9 mouse cellular contexts compared by ENCODE assay signal in genomic region chr2:31257096-31257495, GRCm38 (mm10). TPM values are rescaled to one million over a fixed set of nuclear protein-coding genes. Genes with fewer than 3 reads are reported as not detected.
DNase-seq lines count a peak whose midpoint lies in the region; ATAC-seq and TF ChIP-seq lines count a peak whose summit lies in the region.
"Had no signal": no experiment of that assay in that cellular context is flagged by ENCODE, and none has a peak within 500 bp of the region (broad histone marks: within the 10 kb centered on the region; RNA-seq: fewer than 3 reads in every experiment).

No protein-coding gene starts in this region.

- no peaks in the 10 kb centered on the region for H3K9me3 ChIP-seq in kidney, postnatal 0 days (replicated peaks; ENCODE audit: low read length)
- no peaks in the 10 kb centered on the region for H3K9me3 ChIP-seq in hindbrain, embryonic 11.5 days (ENCODE audit: control insufficient read depth, low read length)
- H3K9me3 ChIP-seq in midbrain, postnatal 0 days (ENCODE audit: low read length) = no peaks in the 10 kb centered on the region

- no peak for TF ChIP-seq CTCF in kidney, postnatal 0 days (IDR thresholded peaks at IDR 0.05; ENCODE audit: low read depth)
- no peak for TF ChIP-seq CTCF in midbrain, postnatal 0 days (IDR thresholded peaks at IDR 0.05)

- no peaks in the 10 kb centered on the region for H3K36me3 ChIP-seq in kidney, postnatal 0 days (ENCODE audit: insufficient read depth, low read length)
- H3K36me3 ChIP-seq in hindbrain, embryonic 11.5 days (ENCODE audit: control insufficient read depth, insufficient read depth, low read length) = no peaks in the 10 kb centered on the region
- H3K36me3 ChIP-seq in midbrain, postnatal 0 days (ENCODE audit: insufficient read depth, low read length) = no peaks in the 10 kb centered on the region

- peak overlapping the region; percentile 90 for H3K27ac ChIP-seq in kidney, postnatal 0 days
- no peak overlapping the region for H3K27ac ChIP-seq in hindbrain, embryonic 11.5 days (ENCODE audit: low read depth, low read length)
- H3K27ac ChIP-seq in midbrain, postnatal 0 days (ENCODE audit: low read depth, low read length) = no peak overlapping the region; the same call in 1 of the 2 replicates

- no peak overlapping the region for H3K9ac ChIP-seq in kidney, postnatal 0 days (ENCODE audit: low read depth, low read length)
- H3K9ac ChIP-seq in hindbrain, embryonic 11.5 days (ENCODE audit: low read depth, low read length) = 0 out of 2 replicates have a peak overlapping the region, but pooled peaks have one; percentile 15
- peak overlapping the region; percentile 51; the same call in 1 of the 2 replicates for H3K9ac ChIP-seq in midbrain, postnatal 0 days (replicated peaks; ENCODE audit: low read length, poor library complexity, severe bottlenecking)

- H3K27me3 ChIP-seq in kidney, postnatal 0 days (ENCODE audit: insufficient read depth, low read length) = no peaks in the 10 kb centered on the region
- no peaks in the 10 kb centered on the region for H3K27me3 ChIP-seq in hindbrain, embryonic 11.5 days (ENCODE audit: control insufficient read depth, insufficient read depth, low read length)
- no peaks in the 10 kb centered on the region for H3K27me3 ChIP-seq in midbrain, postnatal 0 days (ENCODE audit: insufficient read depth, low read length)

- H3K4me3 ChIP-seq in kidney, postnatal 0 days (replicated peaks; ENCODE audit: low read depth, low read length) = no peak overlapping the region
- no peak overlapping the region for H3K4me3 ChIP-seq in hindbrain, embryonic 11.5 days (ENCODE audit: low read depth, low read length)
- no peak overlapping the region for H3K4me3 ChIP-seq in midbrain, postnatal 0 days (ENCODE audit: low read depth, low read length)

- H3K4me2 ChIP-seq in kidney, postnatal 0 days (ENCODE audit: low read length) = peak overlapping the region; percentile 25; the same call in 1 of the 2 replicates
- no peak overlapping the region for H3K4me2 ChIP-seq in hindbrain, embryonic 11.5 days (replicated peaks; ENCODE audit: low read depth, low read length)
- H3K4me2 ChIP-seq in midbrain, postnatal 0 days (ENCODE audit: low read depth, low read length, poor library complexity, severe bottlenecking) = no peak overlapping the region

- no peak for ATAC-seq in kidney, postnatal 0 days (replicated peaks; ENCODE audit: low FRiP score, low read depth)
- no peak for ATAC-seq in hindbrain, embryonic 11.5 days (ENCODE audit: low FRiP score)
- no peak for ATAC-seq in midbrain, postnatal 0 days (ENCODE audit: low FRiP score)
- no peak for ATAC-seq in erythroblast, adult 5-6 weeks (replicated peaks; ENCODE audit: low FRiP score, poor library complexity, severe bottlenecking)

- no peak for DNase-seq in kidney, postnatal 0 days (ENCODE audit: low spot score)
- no peak for DNase-seq in kidney, adult 9 months
- DNase-seq in cerebellum, postnatal 36 days = peak; percentile 72 to 73
- no peak for DNase-seq in hindbrain, embryonic 11.5 days (ENCODE audit: low spot score)
- no peak for DNase-seq in midbrain, postnatal 0 days (ENCODE audit: low spot score)
- DNase-seq in kidney, adult 18-20 months = no peak
- DNase-seq in adrenal gland, adult 2 months = no peak

- peaks cover 47% of the 10 kb centered on the region for H3K4me1 ChIP-seq in kidney, postnatal 0 days (replicated peaks; ENCODE audit: insufficient read depth, low read length)
- peaks cover 24% of the 10 kb centered on the region for H3K4me1 ChIP-seq in hindbrain, embryonic 11.5 days (replicated peaks; ENCODE audit: control insufficient read depth, insufficient read depth, low read length)
- peaks cover 36% of the 10 kb centered on the region for H3K4me1 ChIP-seq in midbrain, postnatal 0 days (ENCODE audit: insufficient read depth, low read length)

- 56% methylated on average over 6 of the region's 6 CpGs for WGBS in kidney, postnatal 0 days
- WGBS in hindbrain, embryonic 11.5 days = 66% methylated on average over 6 of the region's 6 CpGs
- WGBS in midbrain, postnatal 0 days = 61% methylated on average over 6 of the region's 6 CpGs

RNA-seq across cellular contexts. Expression of gene Ncs1, which starts 11.5 kb away (rescaled TPM):
- 23.5 and 26.3 TPM in 2 replicates for polyA plus RNA-seq in kidney, postnatal 0 days (2015; fragmentation: Nextera tagmentation; extraction: Ambion mirVana)
- polyA plus RNA-seq in hindbrain, embryonic 11.5 days (2014; fragmentation: Nextera tagmentation; extraction: Ambion mirVana) = 70.5 and 76.5 TPM in 2 replicates
- 190 and 202 TPM in 2 replicates for total RNA-seq in midbrain, postnatal 0 days (2014; rRNA removed)
- polyA plus RNA-seq in midbrain, postnatal 0 days (2015; fragmentation: Nextera tagmentation; extraction: Ambion mirVana) = 181 and 183 TPM in 2 replicates
- not detected in 2 replicates for total RNA-seq in erythroblast, adult 5-6 weeks (2015; ENCODE audit: low replicate concordance)
- total RNA-seq in erythroblast, adult 5-6 weeks (2017; ENCODE audit: low replicate concordance) = not detected in 2 replicates
- total RNA-seq in adrenal gland, adult 2 months (2021) = 10 to 100 TPM in 1 of 2 experiments, 1 to 10 TPM in 1; 3.0 to 12.8 TPM
- polyA plus RNA-seq in adrenal gland, adult 2 months (2012; rRNA removed) = 2.9 and 3.9 TPM in 2 replicates

RNA-seq across cellular contexts. Expression of gene Hmcn2, which starts 57.1 kb away (rescaled TPM):
- 0.68 and 1.0 TPM in 2 replicates for polyA plus RNA-seq in kidney, postnatal 0 days (2015; fragmentation: Nextera tagmentation; extraction: Ambion mirVana)
- 0.08 TPM in 1 of 2 replicates, not detected in the other for polyA plus RNA-seq in hindbrain, embryonic 11.5 days (2014; fragmentation: Nextera tagmentation; extraction: Ambion mirVana)
- total RNA-seq in midbrain, postnatal 0 days (2014; rRNA removed) = 0.60 and 1.5 TPM in 2 replicates
- 0.29 and 0.37 TPM in 2 replicates for polyA plus RNA-seq in midbrain, postnatal 0 days (2015; fragmentation: Nextera tagmentation; extraction: Ambion mirVana)
- total RNA-seq in erythroblast, adult 5-6 weeks (2015; ENCODE audit: low replicate concordance) = not detected in 2 replicates
- not detected in 2 replicates for total RNA-seq in erythroblast, adult 5-6 weeks (2017; ENCODE audit: low replicate concordance)
- under 1 TPM; 0.93 to 0.95 TPM for total RNA-seq in adrenal gland, adult 2 months (2021)
- polyA plus RNA-seq in adrenal gland, adult 2 months (2012; rRNA removed) = 8.3 and 9.4 TPM in 2 replicates
- total RNA-seq: MEL had no signal

Comparison
In these comparisons a context has a peak if more than half of its experiments do, and no peak if none do; other contexts are left out.
1. DNase-seq: peak in cerebellum, postnatal 36 days (2 of 2); none in kidney, postnatal 0 days (single experiment), kidney, adult 9 months (single experiment), hindbrain, embryonic 11.5 days (single experiment), midbrain, postnatal 0 days (single experiment), kidney, adult 18-20 months (single experiment) and adrenal gland, adult 2 months (single experiment).